Mouse (Mus musculus): ENCODE measurements around the gene U2surp. TPM values are rescaled to one million over a fixed set of nuclear protein-coding genes. Genes with fewer than 3 reads are reported as not detected.
"Not testable (repeated sequence)": the region's sequence is repeated elsewhere in the genome, so short reads cannot be mapped to it uniquely, and the experiment has no call there.

The U2surp gene
- total RNA-seq, 2 experiments from 2014 or later: 57.8 to 71.5 TPM

DNA sequence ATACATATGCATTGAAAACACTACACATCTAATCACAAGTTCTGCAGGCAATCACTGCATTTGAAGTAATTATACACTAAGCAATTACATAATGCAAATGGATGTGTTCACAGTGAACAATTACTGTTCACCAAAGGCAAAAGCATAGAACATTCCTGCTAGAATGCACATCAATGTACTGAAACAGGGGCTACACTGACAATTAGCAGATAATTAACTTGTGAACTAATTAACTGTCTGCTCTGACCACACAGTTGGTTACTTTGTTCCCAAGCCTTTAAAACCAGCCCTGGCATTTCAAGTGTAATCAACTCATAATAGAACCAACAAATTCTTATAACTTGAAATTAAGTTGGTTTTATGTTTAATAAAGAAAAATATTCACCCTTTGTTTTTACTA, 22.9 kb downstream of the U2surp start:
- DNase-seq (ENCODE audit: low spot score in 2 of 2): no peak
- intact Hi-C loops (cut with DNase I): no loop called here

GRCm38 (mm10) chr9:95479981-95480380, 31.8 kb downstream of the U2surp start:
- intact Hi-C loops (cut with DNase I): no loop called here
- DNase-seq (ENCODE audit: low spot score in 2 of 2): no peak

DNA sequence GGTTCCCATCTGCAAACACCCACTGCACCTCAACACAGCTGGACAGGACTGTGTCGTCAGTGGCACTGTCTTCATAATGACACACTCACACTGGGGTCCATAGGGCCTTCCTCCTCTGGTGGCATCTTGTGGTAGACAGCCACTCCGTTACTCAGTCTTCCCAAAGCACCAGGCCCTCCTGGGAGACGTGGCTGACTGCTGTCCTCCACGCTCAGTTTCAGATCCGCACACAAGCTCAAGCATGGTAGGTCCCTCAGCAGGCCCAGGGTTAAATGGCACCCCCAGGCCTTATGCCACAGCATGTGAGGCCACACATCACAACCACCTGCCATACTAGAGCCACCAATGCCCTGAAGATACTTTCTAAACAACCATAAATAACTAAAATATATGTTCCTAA, 33.4 kb downstream of the U2surp start:
- intact Hi-C loops (cut with DNase I): no loop called here
- no peak for DNase-seq (ENCODE audit: low spot score in 2 of 2)

- intact Hi-C loops (cut with DNase I): loop anchor here (5.0 kb wide), 1 partner anchor 736 kb away; no protein-coding TSS in a partner anchor
Measured at GRCm38 (mm10) chr9:95472926-95473325, 38.9 kb downstream of the U2surp start.

DNA sequence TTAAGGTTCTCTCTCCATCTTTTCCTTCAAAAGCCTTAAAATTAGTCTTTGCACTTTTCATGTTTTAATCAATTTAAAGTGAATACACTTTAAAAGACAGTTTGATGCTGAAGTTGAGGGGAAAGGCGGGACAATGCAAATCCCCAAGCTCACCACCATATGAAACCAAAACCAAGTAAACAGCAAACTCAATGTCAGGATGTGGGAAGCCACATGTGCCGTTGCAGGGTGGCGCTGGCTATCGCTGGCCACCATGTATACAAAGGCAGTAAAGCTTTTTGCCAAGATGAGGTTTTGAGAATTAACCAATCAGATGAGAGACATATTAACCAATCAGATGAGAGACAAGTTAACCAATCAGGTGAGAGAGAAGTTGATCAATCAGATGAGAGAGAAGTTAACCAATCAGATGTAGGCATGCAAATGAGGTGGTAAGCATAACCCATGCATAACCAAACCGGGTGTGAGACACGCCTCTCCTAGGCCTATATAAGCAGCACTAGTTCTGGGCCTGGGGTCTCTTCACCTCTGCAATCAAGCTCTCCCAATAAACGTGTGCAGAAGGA, 42.7 kb downstream of the U2surp start:
- intact Hi-C loops (cut with DNase I); DNase-seq (ENCODE audit: low spot score in 2 of 2): not testable (repeated sequence)

More at GRCm38 (mm10) chr9:95472926-95473325, 38.9 kb downstream of the U2surp start:
- no peak for DNase-seq (ENCODE audit: low spot score in 2 of 2)

DNA sequence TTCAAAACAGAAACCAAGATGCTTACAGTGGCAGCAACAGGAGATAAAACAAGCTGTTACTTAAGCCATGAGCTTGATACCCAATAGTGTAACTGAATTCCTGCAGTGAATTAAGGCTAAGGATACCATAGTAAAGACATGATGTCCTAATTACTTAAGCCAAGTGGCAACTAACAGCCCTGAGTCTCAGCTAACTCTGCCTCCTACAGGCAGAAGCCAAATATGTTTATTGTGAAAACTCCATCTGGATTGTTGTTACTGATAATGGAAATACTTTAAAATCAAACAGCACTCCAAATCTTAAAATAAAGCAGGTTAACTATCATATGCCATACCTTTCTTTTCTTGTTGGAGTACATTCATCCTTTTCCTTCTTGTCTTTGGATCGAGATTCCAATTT, 47.8 kb downstream of the U2surp start:
- intact Hi-C loops (cut with DNase I): no loop called here
- DNase-seq (ENCODE audit: low spot score in 2 of 2): no peak

GRCm38 (mm10) chr9:95451931-95452330, 59.9 kb downstream of the U2surp start:
- intact Hi-C loops (cut with DNase I): no loop called here
- DNase-seq (ENCODE audit: low spot score in 2 of 2): no peak

DNA sequence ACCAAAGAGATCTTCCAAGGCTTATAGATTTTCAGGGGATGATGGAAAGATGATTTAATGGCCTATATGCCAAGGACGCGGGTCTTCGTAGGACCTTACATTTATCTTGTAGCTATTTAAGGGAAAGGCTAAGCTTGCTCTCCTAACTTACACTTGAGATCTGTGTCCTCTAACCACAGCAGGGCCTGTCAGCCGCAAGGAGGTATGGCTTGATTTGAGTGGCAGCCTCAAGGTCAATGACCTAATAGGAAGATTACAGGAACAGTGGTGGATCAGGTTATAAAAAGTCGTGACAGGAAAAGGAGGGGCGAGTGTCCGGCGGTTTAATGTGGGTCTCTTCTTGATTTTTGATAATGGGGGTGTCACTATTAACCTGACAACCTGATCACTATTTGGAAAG, 61.2 kb downstream of the U2surp start:
- intact Hi-C loops (cut with DNase I): no loop called here
- no peak for DNase-seq (ENCODE audit: low spot score in 2 of 2)

DNA sequence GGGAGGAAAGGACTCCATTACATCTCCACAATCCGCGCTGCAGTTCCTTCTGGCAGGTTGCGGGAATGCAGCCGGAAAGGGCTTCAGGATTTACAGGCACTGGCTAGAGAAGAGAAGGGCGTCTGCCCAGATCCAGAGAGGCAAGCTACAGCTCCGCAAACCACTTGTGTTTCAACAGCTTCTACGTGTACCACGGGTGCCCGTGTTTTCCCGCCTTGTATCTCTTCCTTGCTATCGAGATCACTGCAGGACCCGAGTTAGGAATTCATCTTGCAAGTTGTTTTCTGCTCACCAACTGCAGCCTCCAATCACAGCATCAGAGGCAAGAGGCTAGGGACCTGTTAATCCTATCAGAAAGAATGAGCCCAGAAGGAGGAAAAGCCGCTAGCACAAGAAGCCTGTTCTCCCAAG, 69.5 kb downstream of the U2surp start:
- intact Hi-C loops (cut with DNase I): no loop called here
- DNase-seq (ENCODE audit: low spot score in 2 of 2): peak; percentile 34 to 55

- no peak for DNase-seq (ENCODE audit: low spot score in 2 of 2)
- intact Hi-C loops (cut with DNase I): no loop called here
Measured at GRCm38 (mm10) chr9:95437883-95438282, 73.9 kb downstream of the U2surp start.

DNA sequence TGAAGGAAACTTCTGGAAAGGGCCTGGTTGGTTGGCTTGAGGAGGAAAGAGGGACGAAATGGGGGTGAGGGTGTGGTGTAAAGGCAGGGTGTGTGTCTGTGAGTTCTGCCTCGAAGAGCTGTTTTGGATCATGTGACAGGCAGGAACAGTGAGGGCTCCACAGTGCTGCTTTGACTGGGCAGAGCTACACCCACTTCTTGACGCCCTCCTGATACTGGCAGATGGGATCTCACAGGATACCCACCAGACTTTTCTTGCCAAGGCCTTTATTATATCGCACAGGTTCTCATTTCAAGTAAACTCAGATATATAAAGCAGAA, 75.5 kb downstream of the U2surp start:
- intact Hi-C loops (cut with DNase I): no loop called here
- no peak for DNase-seq (ENCODE audit: low spot score in 2 of 2)

DNA sequence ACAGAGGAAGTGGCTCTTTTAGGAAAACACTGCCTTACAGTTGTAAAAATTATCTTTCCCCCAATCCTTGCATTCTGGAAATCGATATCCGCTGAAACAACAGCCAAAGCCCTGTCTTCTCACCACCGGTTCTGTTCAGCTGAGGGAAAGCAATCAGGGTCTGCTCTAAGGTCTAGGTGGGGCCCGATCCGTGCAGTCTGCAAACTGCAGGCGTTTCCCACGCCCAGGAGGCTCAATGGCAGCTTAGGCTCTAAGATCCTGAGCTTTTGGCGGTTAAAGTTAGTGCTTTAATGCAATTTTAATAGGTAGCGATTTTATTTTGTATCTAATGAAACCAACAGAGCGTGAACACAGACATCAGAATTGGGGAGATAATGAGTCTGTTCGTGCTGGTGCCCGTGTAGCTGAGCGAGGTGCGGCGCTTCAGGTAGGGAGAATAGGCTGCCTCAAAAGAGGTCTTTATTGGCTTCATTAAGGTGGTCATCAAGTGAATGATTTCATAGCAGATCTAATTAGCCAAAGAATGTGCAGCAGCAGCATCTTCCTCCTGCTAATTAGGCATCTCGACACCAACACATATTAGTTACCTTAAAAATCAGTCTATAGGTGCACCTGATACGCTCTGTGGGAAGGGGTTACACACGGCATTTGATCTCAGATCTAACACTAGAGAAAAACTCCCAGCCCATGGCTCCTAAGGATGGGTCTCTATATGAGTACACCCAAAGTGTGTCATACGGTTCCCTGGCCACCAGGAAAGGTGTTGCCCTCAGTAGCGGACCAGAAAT, 76.1 kb downstream of the U2surp start:
- no peak for DNase-seq (ENCODE audit: low spot score in 2 of 2)
- intact Hi-C loops (cut with DNase I): no loop called here

DNA sequence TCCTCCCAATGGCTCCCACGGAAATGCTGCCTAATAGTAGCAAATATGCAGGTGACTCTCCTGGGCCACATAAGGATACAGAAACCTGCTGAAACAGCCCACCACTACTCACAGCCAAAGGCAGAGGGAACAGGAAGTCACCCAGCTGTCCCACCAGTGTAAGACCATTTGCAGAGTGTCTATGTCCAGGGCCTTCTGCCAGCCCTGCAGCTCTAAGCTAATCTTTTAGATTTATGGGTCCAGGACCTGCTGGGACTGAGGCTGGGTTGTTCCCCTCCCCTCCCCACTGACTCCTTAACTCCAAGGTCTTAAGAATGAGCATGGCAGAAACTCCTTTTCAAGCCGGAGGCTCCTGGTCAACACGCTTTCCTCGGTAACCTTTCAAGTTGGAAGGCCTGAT, 83.5 kb downstream of the U2surp start:
- DNase-seq (ENCODE audit: low spot score in 2 of 2): no peak
- intact Hi-C loops (cut with DNase I): no loop called here

GRCm38 (mm10) chr9:95413911-95414310, 97.9 kb downstream of the U2surp start:
- no peak for DNase-seq (ENCODE audit: low spot score in 2 of 2)
- intact Hi-C loops (cut with DNase I): no loop called here

- intact Hi-C loops (cut with DNase I): no loop called here
- DNase-seq (ENCODE audit: low spot score in 2 of 2): no peak
Measured at GRCm38 (mm10) chr9:95412047-95412446, 99.7 kb downstream of the U2surp start.

- intact Hi-C loops (cut with DNase I): loop anchor here (2.0 to 10.0 kb wide), 6 partner anchors 85 to 669 kb away; no protein-coding TSS in a partner anchor
- no peak for DNase-seq (ENCODE audit: low spot score in 2 of 2)
Measured at GRCm38 (mm10) chr9:95407586-95408220, 104.1 kb downstream of the U2surp start.

Other genes starting within 250 kb of the U2surp start
- 10 to 100 TPM; 77.3 to 83.3 TPM for gene Chst2, start 105.3 kb downstream of the U2surp start, total RNA-seq (2021)
- 10 to 100 TPM; 35.4 to 37.0 TPM for gene Paqr9, start 47.7 kb upstream of the U2surp start, total RNA-seq (2021)
- gene Pcolce2, start 125.6 kb upstream of the U2surp start, total RNA-seq (2021): 1 to 10 TPM; 1.7 to 1.8 TPM
- gene Trpc1, start 238.4 kb upstream of the U2surp start, total RNA-seq (2021): 10 to 100 TPM; 45.7 to 46.4 TPM